Mouse (Mus musculus) retina, postnatal 1 day (tissue): ENCODE data around the gene Cux1.

Experiments used
- DNase-seq: peaks from one replicate; pipeline ENCODE4 v3.0.0-alpha.2; 2012

Cux1 gene

GRCm38 (mm10) chr5:136467360-136467999, 99.8 kb downstream of the Cux1 start:
- DNase-seq = peak; percentile 92

GRCm38 (mm10) chr5:136465770-136466406, 101.4 kb downstream of the Cux1 start:
- DNase-seq = peak; percentile 19

GRCm38 (mm10) chr5:136465366-136465765, 101.9 kb downstream of the Cux1 start:
- DNase-seq = no peak

- peak; percentile 28 for DNase-seq
Observed at GRCm38 (mm10) chr5:136464849-136465248, 102.4 kb downstream of the Cux1 start.

- DNase-seq = no peak
Observed at GRCm38 (mm10) chr5:136464128-136464527, 103.2 kb downstream of the Cux1 start.

- DNase-seq = peak; percentile 71
Observed at GRCm38 (mm10) chr5:136462613-136463012, 104.7 kb downstream of the Cux1 start.

- DNase-seq = no peak
Observed at GRCm38 (mm10) chr5:136459901-136460300, 107.4 kb downstream of the Cux1 start.

GRCm38 (mm10) chr5:136458893-136459499, 108.3 kb downstream of the Cux1 start:
- DNase-seq = no peak

- no peak for DNase-seq
Observed at GRCm38 (mm10) chr5:136458102-136458863, 109.0 kb downstream of the Cux1 start.

GRCm38 (mm10) chr5:136456395-136456794, 110.9 kb downstream of the Cux1 start:
- DNase-seq = no peak

- DNase-seq = no peak
Observed at GRCm38 (mm10) chr5:136452681-136453080, 114.6 kb downstream of the Cux1 start.

GRCm38 (mm10) chr5:136449801-136450200, 117.5 kb downstream of the Cux1 start:
- DNase-seq = no peak

- no peak for DNase-seq
Observed at GRCm38 (mm10) chr5:136445967-136446366, 121.3 kb downstream of the Cux1 start.

GRCm38 (mm10) chr5:136442238-136443187, 124.8 kb downstream of the Cux1 start:
- DNase-seq = peak; percentile 63

GRCm38 (mm10) chr5:136429647-136430046, 137.6 kb downstream of the Cux1 start:
- no peak for DNase-seq

- DNase-seq = no peak
Observed at GRCm38 (mm10) chr5:136428498-136429060, 138.7 kb downstream of the Cux1 start.

- no peak for DNase-seq
Observed at GRCm38 (mm10) chr5:136427772-136428497, 139.4 kb downstream of the Cux1 start.

- no peak for DNase-seq
Observed at GRCm38 (mm10) chr5:136427121-136427771, 140.0 kb downstream of the Cux1 start.

GRCm38 (mm10) chr5:136422948-136423347, 144.3 kb downstream of the Cux1 start:
- no peak for DNase-seq

- no peak for DNase-seq
Observed at GRCm38 (mm10) chr5:136421885-136422284, 145.4 kb downstream of the Cux1 start.

GRCm38 (mm10) chr5:136421316-136421715, 146.0 kb downstream of the Cux1 start:
- no peak for DNase-seq
